Mouse (Mus musculus) forebrain, embryonic 12.5 days (tissue): Measurements from ENCODE around the gene Ifnlr1. TPM values are rescaled to one million over a fixed set of nuclear protein-coding genes. Genes with fewer than 3 reads are reported as not detected.

Source experiments
- ATAC-seq: fragments of 200-750 bp; cut with Nextera tagmentation; 2 replicates; pipeline ENCODE4 v1.8.0; 2017; ENCODE audit warnings: moderate TSS enrichment; ENCODE audit not compliant: low FRiP score
- H3K27ac ChIP-seq: fragments of 300-500 bp; sonication (generic); 2 replicates; pipeline ENCODE4 v1.5.1; 2016; ENCODE audit warnings: mild to moderate bottlenecking
- H3K27me3 ChIP-seq: fragments of 300-500 bp; sonication (generic); 2 replicates; pipeline ENCODE4 v1.6.1; 2016; ENCODE audit warnings: mild to moderate bottlenecking
- H3K36me3 ChIP-seq: fragments of 300-500 bp; sonication (generic); replicated peaks from 2 replicates; pipeline ENCODE4 v1.6.1; 2016; ENCODE audit warnings: mild to moderate bottlenecking
- H3K4me1 ChIP-seq: fragments of 300-500 bp; sonication (generic); 2 replicates; pipeline ENCODE4 v1.6.1; 2016
- H3K4me2 ChIP-seq: fragments of 300-500 bp; sonication (generic); 2 replicates; pipeline ENCODE4 v1.6.1; 2016; ENCODE audit warnings: mild to moderate bottlenecking, moderate library complexity
- H3K4me3 ChIP-seq: fragments of 300-500 bp; sonication (generic); replicated peaks from 2 replicates; pipeline ENCODE4 v1.5.1; 2016; ENCODE audit warnings: mild to moderate bottlenecking
- H3K9ac ChIP-seq: fragments of 300-500 bp; sonication (generic); 2 replicates; pipeline ENCODE4 v1.6.1; 2016; ENCODE audit warnings: mild to moderate bottlenecking
- H3K9me3 ChIP-seq: fragments of 300-500 bp; sonication (generic); 2 replicates; pipeline ENCODE4 v1.6.1; 2016
- whole genome bisulfite sequencing: fragments of 180-500 bp; shearing (Covaris S2); methylation state at CpG from one replicate; pipeline ENCODE4 v1.1.7; 2016; 5-methylcytosine and 5-hydroxymethylcytosine counted together
- polyA plus RNA-seq: library from polyadenylated mRNA; unstranded; fragments of >200 nt; fragmentation: Nextera tagmentation; extraction: Ambion mirVana; gene quantifications from 2 replicates; pipeline ENCODE4 v1.2.1, GENCODE M21; 2016

Ifnlr1 gene
- polyA plus RNA-seq, 1 experiment from 2014 or later: 0.36 TPM

DNA sequence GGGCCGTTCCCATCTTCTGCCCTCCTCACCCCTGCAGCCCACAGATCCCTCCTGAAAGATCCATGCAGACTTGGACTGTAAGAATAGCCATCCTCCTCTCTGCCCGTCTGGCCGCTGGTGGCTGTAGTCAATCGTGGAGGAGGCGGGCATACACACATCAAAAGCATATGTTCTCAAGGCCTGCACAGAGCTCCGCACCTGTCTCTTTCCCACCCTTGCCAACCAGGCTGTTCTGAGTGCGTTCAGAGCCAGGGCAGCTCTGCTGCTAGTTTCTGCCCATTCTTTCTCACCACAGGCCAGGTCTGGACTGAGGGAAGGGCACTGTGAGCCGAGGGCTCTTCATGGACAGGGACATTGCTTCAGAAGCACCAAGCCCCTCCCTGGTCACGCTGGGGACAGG, 44.1 kb downstream of the Ifnlr1 start:
- WGBS: 78% methylated on average over 9 of the region's 9 CpGs
- H3K4me1 ChIP-seq: no peaks in the 10 kb centered on the region
- H3K4me3 ChIP-seq: no peak overlapping the region
- 0 out of 2 replicates have a peak, but pooled peaks cover 3% of the 10 kb centered on the region for H3K27me3 ChIP-seq
- H3K36me3 ChIP-seq: no peaks in the 10 kb centered on the region
- no peak overlapping the region for H3K27ac ChIP-seq
- no peak overlapping the region for H3K4me2 ChIP-seq
- no peak for ATAC-seq
- no peaks in the 10 kb centered on the region for H3K9me3 ChIP-seq
- no peak overlapping the region for H3K9ac ChIP-seq

DNA sequence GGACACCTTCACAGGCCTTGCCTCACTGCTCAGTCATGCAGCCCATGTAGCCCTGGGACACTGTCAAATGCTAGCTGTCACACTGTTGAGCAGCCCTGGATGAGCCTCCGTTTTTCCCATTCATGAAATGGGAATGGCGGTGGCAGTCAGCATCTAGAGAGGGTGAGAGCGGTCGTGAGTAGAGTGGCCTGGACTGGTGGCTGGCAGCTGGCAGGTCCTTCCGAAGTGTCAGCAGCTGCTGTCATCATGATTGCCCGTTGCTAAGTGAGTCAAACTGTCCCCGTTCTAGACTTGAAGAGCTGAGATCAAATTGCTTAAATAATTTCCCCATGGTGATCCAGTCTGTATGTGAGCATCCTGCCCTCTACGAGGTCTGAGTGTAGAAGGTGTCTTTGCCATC, 44.9 kb downstream of the Ifnlr1 start:
- no peak overlapping the region for H3K4me2 ChIP-seq
- 83% methylated on average over 8 of the region's 8 CpGs for WGBS
- no peak overlapping the region for H3K4me3 ChIP-seq
- H3K9ac ChIP-seq: no peak overlapping the region
- H3K27ac ChIP-seq: no peak overlapping the region
- H3K36me3 ChIP-seq: no peaks in the 10 kb centered on the region
- H3K9me3 ChIP-seq: no peaks in the 10 kb centered on the region
- ATAC-seq: no peak
- H3K4me1 ChIP-seq: no peaks in the 10 kb centered on the region
- 0 out of 2 replicates have a peak, but pooled peaks cover 3% of the 10 kb centered on the region for H3K27me3 ChIP-seq

DNA sequence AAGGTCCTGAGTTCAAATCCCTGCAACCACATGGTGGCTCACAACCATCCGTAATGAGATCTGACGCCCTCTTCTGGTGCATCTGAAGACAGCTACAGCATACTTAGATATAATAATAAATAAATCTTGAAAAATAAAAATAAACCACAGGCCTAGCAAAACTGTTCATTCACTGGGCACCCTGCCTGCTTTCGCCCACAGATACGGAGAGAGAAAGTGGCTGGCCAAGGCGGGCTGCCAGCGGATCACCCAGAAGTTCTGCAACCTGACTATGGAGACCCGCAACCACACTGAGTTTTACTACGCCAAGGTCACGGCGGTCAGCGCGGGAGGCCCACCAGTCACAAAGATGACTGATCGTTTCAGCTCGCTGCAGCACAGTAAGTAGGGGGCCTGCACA, 47.8 kb downstream of the Ifnlr1 start:
- Histone ChIP-seq H3K27ac (no peak overlapping the region), H3K27me3 (0 out of 2 replicates have a peak, but pooled peaks cover 3% of the 10 kb centered on the region), H3K4me2 (no peak overlapping the region), H3K4me1 (no peaks in the 10 kb centered on the region), H3K9ac (no peak overlapping the region), H3K4me3 (no peak overlapping the region), H3K9me3 (no peaks in the 10 kb centered on the region), H3K36me3 (no peaks in the 10 kb centered on the region)
- WGBS: 97% methylated on average over 14 of the region's 14 CpGs
- no peak for ATAC-seq

DNA sequence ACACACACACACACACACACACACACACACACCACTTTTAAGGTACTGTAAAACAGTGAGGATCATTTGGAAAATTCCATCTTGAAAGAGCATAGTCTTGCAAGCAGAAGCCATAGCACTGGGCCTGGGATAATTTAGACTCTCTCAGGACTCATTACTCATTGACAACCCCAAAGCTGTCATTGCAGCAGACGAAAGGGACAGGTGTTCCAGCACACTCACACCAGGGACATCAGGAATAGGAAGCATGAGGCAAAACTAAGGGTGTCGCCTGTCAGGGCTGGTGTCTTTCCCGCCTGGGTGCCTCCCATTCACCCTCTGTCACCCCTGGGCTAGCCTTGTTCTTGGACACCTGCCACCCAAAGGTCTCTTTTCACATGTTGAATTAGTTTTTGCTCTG, 50.8 kb downstream of the Ifnlr1 start:
- ATAC-seq: no peak
- Histone ChIP-seq H3K27ac (no peak overlapping the region), H3K4me2 (no peak overlapping the region), H3K9me3 (no peaks in the 10 kb centered on the region), H3K27me3 (no peaks in the 10 kb centered on the region), H3K4me1 (no peaks in the 10 kb centered on the region), H3K9ac (no peak overlapping the region), H3K4me3 (no peak overlapping the region), H3K36me3 (no peaks in the 10 kb centered on the region)
- 85% methylated on average over 3 of the region's 3 CpGs for WGBS

DNA sequence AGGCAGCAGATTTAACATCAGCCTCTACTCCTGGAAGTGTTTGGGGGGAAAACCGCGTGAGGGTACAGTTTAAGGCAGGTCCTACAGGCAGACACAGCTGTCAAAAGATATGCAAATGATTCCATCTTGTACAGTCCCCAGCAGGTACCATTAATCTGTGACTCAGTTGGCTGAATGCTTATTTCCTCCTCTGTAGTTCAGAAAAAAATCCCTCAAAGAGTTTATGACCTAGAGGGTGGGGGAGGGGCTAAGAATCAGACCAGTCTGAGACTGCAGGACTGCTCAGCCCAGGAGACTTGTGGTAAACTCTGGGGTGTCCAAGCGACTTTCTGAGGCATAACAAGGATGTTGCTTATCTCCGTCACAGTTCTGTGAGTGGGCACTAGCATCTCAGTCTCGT, 52.1 kb downstream of the Ifnlr1 start:
- 71% methylated on average over 5 of the region's 5 CpGs for WGBS
- no peak overlapping the region for H3K4me3 ChIP-seq
- H3K27ac ChIP-seq: no peak overlapping the region
- H3K4me2 ChIP-seq: no peak overlapping the region
- H3K9ac ChIP-seq: no peak overlapping the region
- H3K27me3 ChIP-seq: no peaks in the 10 kb centered on the region
- no peaks in the 10 kb centered on the region for H3K9me3 ChIP-seq
- no peak for ATAC-seq
- no peaks in the 10 kb centered on the region for H3K4me1 ChIP-seq
- H3K36me3 ChIP-seq: no peaks in the 10 kb centered on the region

DNA sequence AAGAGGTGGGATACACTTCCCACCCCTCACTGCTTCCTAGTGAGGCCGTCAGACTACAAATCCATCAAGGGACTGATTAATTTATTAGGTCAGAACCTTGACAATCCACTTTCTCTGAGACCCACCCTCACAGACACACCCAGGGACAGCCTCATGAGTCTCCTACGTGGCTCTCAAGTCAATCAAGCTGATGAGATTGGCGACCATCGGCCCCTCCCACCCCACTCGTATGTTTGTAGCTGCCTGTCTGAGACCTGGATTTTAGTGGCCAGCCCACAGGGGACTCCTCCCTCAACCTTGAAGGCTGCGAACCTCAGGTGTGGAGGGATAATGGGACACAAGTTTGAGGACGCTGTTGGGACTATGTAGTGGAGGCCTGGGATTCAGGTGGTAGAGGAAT, 53.1 kb downstream of the Ifnlr1 start:
- Histone ChIP-seq H3K27me3 (no peaks in the 10 kb centered on the region), H3K36me3 (no peaks in the 10 kb centered on the region), H3K9ac (no peak overlapping the region), H3K4me2 (no peak overlapping the region), H3K9me3 (no peaks in the 10 kb centered on the region), H3K4me1 (peaks cover 2% of the 10 kb centered on the region; the same call in 1 of the 2 replicates), H3K27ac (no peak overlapping the region), H3K4me3 (no peak overlapping the region)
- no peak for ATAC-seq
- 78% methylated on average over 7 of the region's 7 CpGs for WGBS

DNA sequence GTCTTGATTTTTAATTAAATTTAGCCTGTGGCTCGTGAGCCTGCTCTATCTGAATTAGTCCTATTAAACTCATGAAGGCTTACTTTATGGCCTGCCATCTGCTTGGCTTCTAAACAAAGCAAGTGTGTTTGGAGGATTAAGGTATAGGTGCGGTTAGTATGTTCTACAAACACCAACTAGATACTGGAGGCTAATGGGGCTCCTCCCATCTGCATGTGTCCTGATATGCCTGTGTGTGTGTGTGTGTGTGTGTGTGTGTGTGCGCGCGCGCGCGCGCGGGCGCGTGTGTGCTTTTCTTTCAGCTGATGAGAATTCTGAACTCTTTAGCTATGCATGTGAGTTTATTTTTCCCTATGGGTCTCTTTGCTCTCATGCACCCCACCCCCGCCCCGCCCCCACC, 53.6 kb downstream of the Ifnlr1 start:
- Histone ChIP-seq H3K4me1 (peaks cover 2% of the 10 kb centered on the region; the same call in 1 of the 2 replicates), H3K36me3 (no peaks in the 10 kb centered on the region), H3K4me3 (no peak overlapping the region), H3K27ac (no peak overlapping the region), H3K9ac (no peak overlapping the region), H3K27me3 (no peaks in the 10 kb centered on the region), H3K4me2 (no peak overlapping the region), H3K9me3 (no peaks in the 10 kb centered on the region)
- ATAC-seq: no peak
- WGBS: 91% methylated on average over 14 of the region's 14 CpGs

DNA sequence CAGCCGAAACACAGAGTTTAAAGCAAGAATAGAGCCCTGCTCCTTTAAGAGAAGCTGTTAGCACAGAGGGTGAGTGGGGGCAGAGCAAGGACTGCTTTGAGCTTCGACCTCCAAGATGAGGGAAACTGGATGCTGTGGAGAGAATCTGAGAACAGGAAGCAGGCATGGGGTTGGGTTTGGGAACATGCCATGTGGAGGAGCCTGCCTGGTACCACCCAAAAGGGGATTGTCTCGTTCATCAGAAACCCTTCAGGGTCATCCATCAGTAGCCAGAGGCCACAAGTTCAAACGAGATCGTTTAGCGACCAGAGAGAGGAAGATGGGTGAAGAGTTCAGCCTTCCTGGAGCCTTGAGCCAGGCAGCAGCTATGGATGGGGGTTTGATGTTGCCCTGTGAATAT, 57.4 kb downstream of the Ifnlr1 start:
- 63% methylated on average over 6 of the region's 6 CpGs for WGBS
- H3K36me3 ChIP-seq: no peaks in the 10 kb centered on the region
- H3K9me3 ChIP-seq: no peaks in the 10 kb centered on the region
- H3K4me2 ChIP-seq: no peak overlapping the region
- H3K27me3 ChIP-seq: 0 out of 2 replicates have a peak, but pooled peaks cover 3% of the 10 kb centered on the region
- ATAC-seq: no peak
- H3K27ac ChIP-seq: no peak overlapping the region
- no peak overlapping the region for H3K4me3 ChIP-seq
- no peak overlapping the region for H3K9ac ChIP-seq
- peaks cover 2% of the 10 kb centered on the region; the same call in 1 of the 2 replicates for H3K4me1 ChIP-seq

DNA sequence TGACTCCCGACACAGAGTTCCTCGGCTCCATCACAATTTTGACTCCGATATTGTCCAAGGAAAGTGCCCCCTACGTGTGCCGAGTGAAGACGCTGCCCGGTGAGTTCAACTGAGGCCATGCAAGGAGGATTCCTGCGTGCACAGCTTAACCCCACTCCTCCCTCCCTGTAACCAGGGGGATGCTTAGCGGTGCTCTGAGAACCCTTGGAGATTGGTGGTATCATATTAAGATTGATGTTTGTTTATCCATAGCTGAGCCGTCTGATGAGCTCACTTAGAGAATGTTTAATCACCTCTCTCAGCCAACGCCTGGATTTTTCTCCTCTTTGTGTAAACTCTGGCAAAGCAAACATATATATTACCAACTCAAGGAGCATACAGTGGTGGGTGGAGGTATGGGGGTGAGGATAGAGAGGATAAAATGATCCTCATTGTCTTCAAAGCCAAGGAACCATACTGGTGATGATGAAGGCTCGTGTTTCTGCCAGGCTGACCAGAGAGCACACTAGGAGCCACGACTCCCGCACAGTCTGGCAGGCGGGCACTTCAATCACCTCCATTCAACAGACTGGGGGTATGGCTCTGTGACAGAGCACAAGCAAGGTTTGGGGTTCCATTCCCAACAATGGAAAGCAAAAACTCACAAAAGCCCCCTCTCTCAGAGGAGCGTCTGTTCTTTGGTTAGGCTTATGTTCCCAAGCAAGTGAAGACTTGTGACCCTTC, 58.8 kb downstream of the Ifnlr1 start:
- Histone ChIP-seq H3K36me3 (no peaks in the 10 kb centered on the region), H3K27ac (no peak overlapping the region), H3K9me3 (no peaks in the 10 kb centered on the region), H3K9ac (no peak overlapping the region), H3K4me2 (no peak overlapping the region), H3K27me3 (0 out of 2 replicates have a peak, but pooled peaks cover 3% of the 10 kb centered on the region), H3K4me3 (no peak overlapping the region), H3K4me1 (peaks cover 2% of the 10 kb centered on the region; the same call in 1 of the 2 replicates)
- no peak for ATAC-seq
- WGBS: 75% methylated on average over 16 of the region's 16 CpGs

DNA sequence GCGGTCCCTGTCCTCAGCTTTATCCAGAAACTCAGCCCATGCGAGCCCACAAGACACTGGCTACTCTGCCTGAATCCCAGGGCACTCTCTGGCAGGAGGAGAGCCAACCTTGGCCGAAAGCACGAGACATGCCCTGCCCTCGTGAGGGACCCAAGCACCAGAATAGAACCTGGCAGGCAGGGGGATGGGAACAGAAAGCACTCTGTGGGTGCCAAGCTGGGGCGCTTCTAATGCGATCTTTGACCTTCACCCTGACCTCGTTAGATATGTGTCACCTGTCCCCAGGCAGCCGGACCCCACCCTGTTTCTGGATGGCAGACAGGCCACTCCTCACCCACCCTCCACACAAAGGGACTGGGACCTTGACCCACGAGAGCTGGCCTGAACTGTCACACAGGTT, 59.5 kb downstream of the Ifnlr1 start:
- WGBS: 80% methylated on average over 10 of the region's 10 CpGs
- no peak overlapping the region for H3K27ac ChIP-seq
- no peaks in the 10 kb centered on the region for H3K9me3 ChIP-seq
- H3K36me3 ChIP-seq: no peaks in the 10 kb centered on the region
- H3K4me2 ChIP-seq: no peak overlapping the region
- peaks cover 2% of the 10 kb centered on the region; the same call in 1 of the 2 replicates for H3K4me1 ChIP-seq
- no peak for ATAC-seq
- H3K27me3 ChIP-seq: 0 out of 2 replicates have a peak, but pooled peaks cover 3% of the 10 kb centered on the region
- H3K4me3 ChIP-seq: no peak overlapping the region
- H3K9ac ChIP-seq: no peak overlapping the region

DNA sequence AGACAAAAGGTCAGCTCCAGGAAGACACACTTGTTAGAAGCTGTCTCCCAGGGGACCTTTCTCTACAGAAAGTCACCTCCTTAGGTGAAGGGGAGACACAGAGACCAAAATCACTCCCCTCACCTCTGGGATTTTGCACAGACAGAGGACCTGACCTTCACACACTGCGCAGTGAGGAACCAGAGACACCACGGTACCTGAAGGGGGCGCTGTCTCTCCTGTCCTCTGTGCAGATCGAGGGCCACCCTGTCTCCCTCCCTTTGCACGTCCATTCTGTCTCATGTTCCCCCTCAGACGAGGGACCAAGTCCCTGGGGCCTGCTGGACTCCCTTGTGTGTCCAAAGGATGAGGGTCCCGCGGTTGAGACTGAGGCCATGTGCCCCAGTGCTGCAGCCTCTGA, 64.8 kb downstream of the Ifnlr1 start:
- WGBS: 76% methylated on average over 8 of the region's 8 CpGs
- Histone ChIP-seq H3K4me1 (no peaks in the 10 kb centered on the region), H3K4me2 (no peak overlapping the region), H3K9me3 (0 out of 2 replicates have a peak, but pooled peaks cover 3% of the 10 kb centered on the region), H3K27ac (no peak overlapping the region), H3K9ac (no peak overlapping the region), H3K36me3 (no peaks in the 10 kb centered on the region), H3K4me3 (no peak overlapping the region), H3K27me3 (no peaks in the 10 kb centered on the region)
- ATAC-seq: no peak

DNA sequence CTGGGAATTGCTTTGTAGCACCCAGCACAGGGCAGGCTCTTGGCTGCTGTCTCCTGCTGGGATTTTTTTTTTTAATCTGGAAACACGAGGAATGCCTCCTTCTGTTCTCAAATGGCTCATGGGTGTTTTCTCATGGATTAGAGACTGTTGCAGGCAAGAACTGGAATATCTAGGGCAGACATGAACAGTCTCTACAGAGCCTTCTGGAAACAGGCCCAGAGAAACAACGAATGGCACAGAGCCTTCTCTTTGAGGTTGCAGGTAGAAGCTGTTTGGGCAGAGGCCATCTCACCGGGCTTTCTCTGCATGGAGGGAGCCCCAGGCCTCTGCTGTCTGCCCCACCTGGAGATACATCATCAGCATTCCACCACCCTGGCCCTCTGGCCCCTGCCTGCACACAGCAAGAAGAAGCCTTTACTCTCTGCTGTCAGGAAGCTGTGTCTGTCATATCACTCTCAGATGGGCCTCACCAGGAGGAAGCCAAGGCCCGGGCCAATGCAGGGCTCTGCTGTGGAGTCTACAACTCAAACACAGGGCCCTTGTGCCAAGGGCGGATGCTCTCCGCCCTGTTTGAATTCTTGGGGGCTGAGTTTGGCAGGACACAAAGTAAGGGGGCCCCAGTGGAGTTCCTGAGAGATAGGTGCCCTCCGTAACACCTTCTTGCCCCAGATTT, 66.2 kb downstream of the Ifnlr1 start:
- Histone ChIP-seq H3K4me1 (no peaks in the 10 kb centered on the region), H3K27ac (no peak overlapping the region), H3K36me3 (no peaks in the 10 kb centered on the region), H3K4me2 (no peak overlapping the region), H3K9ac (no peak overlapping the region), H3K9me3 (0 out of 2 replicates have a peak, but pooled peaks cover 3% of the 10 kb centered on the region), H3K4me3 (no peak overlapping the region), H3K27me3 (no peaks in the 10 kb centered on the region)
- no peak for ATAC-seq
- WGBS: 82% methylated on average over 7 of the region's 7 CpGs

DNA sequence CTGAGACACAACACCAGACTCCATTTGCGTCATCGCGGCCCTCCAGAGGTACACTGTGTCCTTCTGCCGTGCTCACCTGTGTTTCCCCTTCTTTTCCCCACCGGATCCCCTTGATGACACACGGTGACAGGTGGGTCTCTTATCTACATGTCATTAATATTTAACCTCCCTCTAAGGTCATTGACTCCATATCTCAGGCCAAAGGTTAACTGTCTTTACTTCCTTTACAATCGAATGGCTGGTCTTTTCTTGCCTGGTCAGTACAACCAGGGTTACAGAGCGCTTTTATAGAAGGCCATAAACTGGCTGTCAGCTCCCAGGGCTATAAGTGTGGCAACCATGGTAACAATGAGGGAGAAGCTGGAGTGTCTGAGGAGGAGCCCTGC, 66.7 kb downstream of the Ifnlr1 start:
- WGBS: 95% methylated on average over 8 of the region's 8 CpGs
- H3K27me3 ChIP-seq: no peaks in the 10 kb centered on the region
- H3K4me2 ChIP-seq: no peak overlapping the region
- H3K36me3 ChIP-seq: no peaks in the 10 kb centered on the region
- no peak overlapping the region for H3K4me3 ChIP-seq
- H3K9ac ChIP-seq: no peak overlapping the region
- ATAC-seq: no peak
- no peaks in the 10 kb centered on the region for H3K4me1 ChIP-seq
- H3K9me3 ChIP-seq: 0 out of 2 replicates have a peak, but pooled peaks cover 3% of the 10 kb centered on the region
- no peak overlapping the region for H3K27ac ChIP-seq
